Mouse (Mus musculus) WW6 (cell line): Measurements from ENCODE around the gene Abcb11.

Experiments
- DNase-seq: peaks from one replicate; pipeline ENCODE4 v3.0.0-alpha.2; 2013; ENCODE audit warnings: low read depth, low spot score

Abcb11 gene

DNA sequence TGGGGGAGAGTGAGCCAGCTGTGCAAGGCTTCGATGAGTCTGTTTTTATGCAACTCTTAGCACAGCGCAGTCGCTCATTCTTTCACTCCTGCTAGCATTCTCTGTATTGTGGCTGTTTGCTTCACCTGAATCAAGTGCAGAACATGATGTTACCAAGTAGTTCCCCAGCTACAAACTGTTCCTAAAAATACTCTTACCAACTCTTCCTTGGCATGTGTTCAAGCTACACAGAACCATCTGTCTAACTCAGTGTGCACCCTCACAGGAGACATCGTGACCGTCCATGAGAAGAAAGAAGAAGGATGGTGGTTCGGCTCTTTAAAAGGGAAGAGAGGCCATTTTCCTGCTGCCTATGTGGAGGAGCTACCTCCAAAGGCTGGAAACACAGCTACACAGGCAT, 153.7 kb downstream of the Abcb11 start:
- no peak for DNase-seq
